Mouse (Mus musculus) thymus, adult 2 months (tissue): ENCODE results near the gene Hoxc13. TPM values are rescaled to one million over a fixed set of nuclear protein-coding genes. Genes with fewer than 3 reads are reported as not detected.
A peak's percentile ranks its signal among the peaks of the same experiment; 100 is the strongest.

Source experiments
- DNase-seq: peaks from one replicate; pipeline ENCODE4 v3.0.0; 2021
- H3K27ac ChIP-seq: fragments of 200-500 bp; 2 replicates; pipeline ENCODE4 v1.5.1; 2012; ENCODE audit warnings: low read length, control low read depth; ENCODE audit not compliant: control insufficient read depth, insufficient read depth
- H3K27me3 ChIP-seq: fragments of 200-500 bp; 2 replicates; pipeline ENCODE4 v1.6.1; 2012; ENCODE audit warnings: mild to moderate bottlenecking, low read length, moderate library complexity, mixed read lengths; ENCODE audit not compliant: control insufficient read depth, insufficient read depth
- H3K36me3 ChIP-seq: fragments of 200-500 bp; 2 replicates; pipeline ENCODE4 v1.6.1; 2012; ENCODE audit warnings: mild to moderate bottlenecking, low read length, moderate library complexity; ENCODE audit not compliant: control insufficient read depth, insufficient read depth
- H3K4me1 ChIP-seq: fragments of 200-500 bp; replicated peaks from 2 replicates; pipeline ENCODE4 v1.6.1; 2012; ENCODE audit warnings: low read length; ENCODE audit not compliant: control insufficient read depth, insufficient read depth
- H3K4me3 ChIP-seq: fragments of 200-500 bp; 2 replicates; pipeline ENCODE4 v1.5.1; 2012; ENCODE audit warnings: mild to moderate bottlenecking, low read length, control low read depth, moderate library complexity; ENCODE audit not compliant: control insufficient read depth, insufficient read depth
- CTCF ChIP-seq: fragments of 200-500 bp; IDR thresholded peaks from 2 replicates; pipeline ENCODE4 v1.5.1; 2012; ENCODE audit warnings: mild to moderate bottlenecking, control low read depth, low read length, moderate library complexity, borderline replicate concordance; ENCODE audit not compliant: control insufficient read depth, poor library complexity, insufficient read depth; ENCODE audit errors: extremely low read depth
- POLR2A ChIP-seq: fragments of 200-500 bp; IDR thresholded peaks from 2 replicates; pipeline ENCODE4 v1.6.1; 2012; ENCODE audit warnings: mild to moderate bottlenecking, low read length, control low read depth, moderate library complexity; ENCODE audit not compliant: control insufficient read depth, poor library complexity, insufficient read depth; ENCODE audit errors: extremely low read depth
- WGBS: fragments of 180-500 bp; shearing (Covaris S2); methylation state at CpG from one replicate; pipeline ENCODE4 v1.1.7; 2018; 5-methylcytosine and 5-hydroxymethylcytosine counted together
- polyA plus RNA-seq: library from polyadenylated mRNA; depleted of rRNA; stranded (reverse); fragments of >200 nt; gene quantifications from 2 replicates; pipeline ENCODE4 v1.2.3, GENCODE M21; 2012

Gene Hoxc13
- polyA plus RNA-seq, 1 experiment, result not detected

DNA sequence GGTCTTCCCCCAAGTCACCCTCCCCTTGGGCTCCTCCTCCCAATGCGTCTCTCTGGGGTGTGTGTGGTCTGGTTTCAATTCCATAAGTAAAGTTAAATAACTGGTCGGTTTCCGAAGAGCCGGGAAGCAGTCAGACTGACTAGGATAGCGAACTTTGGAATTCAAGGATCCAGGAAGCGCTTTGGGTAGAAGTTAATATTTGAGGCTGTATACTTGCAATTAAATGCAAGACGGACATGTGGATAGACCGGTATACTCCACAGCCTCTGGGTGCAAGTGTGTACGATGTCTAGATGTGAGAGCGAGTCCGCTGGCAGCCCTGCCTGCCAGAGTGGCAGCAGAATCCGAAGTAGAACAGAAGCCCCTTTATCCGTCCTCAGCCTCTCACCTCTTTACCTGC lies 41.6 kb downstream of the Hoxc13 start:
- H3K36me3 ChIP-seq, result no peaks in the 10 kb centered on the region
- WGBS, result 16% methylated on average over 13 of the region's 13 CpGs
- H3K27me3 ChIP-seq, result peaks cover 43% of the 10 kb centered on the region
- no peak overlapping the region for H3K27ac ChIP-seq
- DNase-seq, result no peak
- H3K4me3 ChIP-seq, result no peak overlapping the region
- no peaks in the 10 kb centered on the region for H3K4me1 ChIP-seq
- TF ChIP-seq POLR2A (no peak), CTCF (no peak)

DNA sequence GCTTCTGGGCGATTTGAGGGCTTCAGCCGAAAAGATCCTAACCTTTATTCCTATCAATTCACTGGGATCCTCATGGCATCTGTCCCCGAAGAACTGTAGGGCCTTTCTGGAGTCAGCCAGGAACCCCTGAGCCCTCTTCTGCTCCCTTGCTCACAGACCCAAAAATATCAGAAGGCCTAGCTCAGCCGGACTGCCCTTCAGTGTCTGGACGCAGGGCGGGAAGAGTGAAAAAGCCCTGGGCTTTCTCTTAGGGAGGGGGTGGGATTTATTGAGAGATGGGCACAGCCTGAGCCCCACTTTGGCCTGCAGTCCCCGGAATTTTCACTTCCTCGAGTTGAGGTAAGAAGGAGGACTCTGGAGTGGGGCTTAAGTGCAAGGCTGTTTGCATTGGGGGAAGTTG lies 42.4 kb downstream of the Hoxc13 start:
- Histone ChIP-seq H3K4me3 (no peak overlapping the region), H3K4me1 (no peaks in the 10 kb centered on the region), H3K27ac (no peak overlapping the region), H3K36me3 (no peaks in the 10 kb centered on the region), H3K27me3 (peaks cover 39% of the 10 kb centered on the region)
- WGBS, result 16% methylated on average over 8 of the region's 8 CpGs
- no peak for DNase-seq
- TF ChIP-seq POLR2A (no peak), CTCF (no peak)

DNA sequence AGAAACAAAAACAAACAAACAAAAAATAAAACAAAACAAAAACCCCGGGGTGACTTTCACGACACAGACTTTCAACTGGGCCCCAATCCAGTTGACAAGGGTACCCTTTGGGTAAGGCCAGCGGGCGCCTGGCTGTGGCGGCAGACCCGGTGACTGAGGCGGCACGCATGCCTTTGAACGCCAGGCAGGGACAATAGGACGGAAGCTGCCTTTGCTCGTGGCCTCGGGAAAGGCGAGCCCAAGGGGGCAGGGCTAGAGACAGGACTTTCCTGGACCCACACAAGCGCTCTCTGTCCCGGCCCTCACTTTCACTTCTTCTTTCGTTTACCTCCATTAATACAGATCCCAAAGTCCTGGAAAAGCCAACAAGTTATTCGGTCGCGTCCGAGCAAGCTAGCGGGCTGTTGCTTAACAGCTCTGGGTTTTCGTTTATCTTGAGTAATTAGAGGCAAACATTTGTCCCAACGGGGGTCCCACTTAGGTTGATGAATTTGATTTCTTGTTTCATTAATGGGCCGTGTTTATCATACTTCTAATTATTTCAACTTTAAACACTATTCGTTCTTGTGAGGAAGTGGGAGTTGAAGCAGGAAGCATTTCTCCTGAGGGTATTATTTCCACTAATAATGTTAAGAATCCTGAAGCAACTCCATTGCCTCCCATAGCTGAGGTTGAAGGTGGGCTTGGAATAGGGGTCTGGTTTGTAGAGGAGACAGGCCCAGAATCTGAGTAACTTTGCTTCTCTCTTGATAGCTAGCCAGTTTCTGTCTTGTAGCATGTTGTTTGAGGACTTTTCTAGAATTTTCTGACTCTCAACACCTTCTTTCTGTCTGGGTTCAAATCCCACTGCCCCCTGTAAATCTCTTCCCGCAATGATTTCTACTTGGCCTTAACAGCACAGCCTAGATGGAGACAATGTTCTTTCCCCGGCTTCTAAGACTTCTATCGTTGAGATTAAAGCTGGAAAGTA lies 43.1 kb downstream of the Hoxc13 start:
- H3K27me3 ChIP-seq, result peaks cover 42% of the 10 kb centered on the region
- WGBS, result 5% methylated on average over 28 of the region's 28 CpGs
- no peak overlapping the region for H3K27ac ChIP-seq
- no peak for TF ChIP-seq CTCF
- TF ChIP-seq POLR2A, result no peak
- no peak for DNase-seq
- no peaks in the 10 kb centered on the region for H3K36me3 ChIP-seq
- no peaks in the 10 kb centered on the region for H3K4me1 ChIP-seq
- no peak overlapping the region for H3K4me3 ChIP-seq

DNA sequence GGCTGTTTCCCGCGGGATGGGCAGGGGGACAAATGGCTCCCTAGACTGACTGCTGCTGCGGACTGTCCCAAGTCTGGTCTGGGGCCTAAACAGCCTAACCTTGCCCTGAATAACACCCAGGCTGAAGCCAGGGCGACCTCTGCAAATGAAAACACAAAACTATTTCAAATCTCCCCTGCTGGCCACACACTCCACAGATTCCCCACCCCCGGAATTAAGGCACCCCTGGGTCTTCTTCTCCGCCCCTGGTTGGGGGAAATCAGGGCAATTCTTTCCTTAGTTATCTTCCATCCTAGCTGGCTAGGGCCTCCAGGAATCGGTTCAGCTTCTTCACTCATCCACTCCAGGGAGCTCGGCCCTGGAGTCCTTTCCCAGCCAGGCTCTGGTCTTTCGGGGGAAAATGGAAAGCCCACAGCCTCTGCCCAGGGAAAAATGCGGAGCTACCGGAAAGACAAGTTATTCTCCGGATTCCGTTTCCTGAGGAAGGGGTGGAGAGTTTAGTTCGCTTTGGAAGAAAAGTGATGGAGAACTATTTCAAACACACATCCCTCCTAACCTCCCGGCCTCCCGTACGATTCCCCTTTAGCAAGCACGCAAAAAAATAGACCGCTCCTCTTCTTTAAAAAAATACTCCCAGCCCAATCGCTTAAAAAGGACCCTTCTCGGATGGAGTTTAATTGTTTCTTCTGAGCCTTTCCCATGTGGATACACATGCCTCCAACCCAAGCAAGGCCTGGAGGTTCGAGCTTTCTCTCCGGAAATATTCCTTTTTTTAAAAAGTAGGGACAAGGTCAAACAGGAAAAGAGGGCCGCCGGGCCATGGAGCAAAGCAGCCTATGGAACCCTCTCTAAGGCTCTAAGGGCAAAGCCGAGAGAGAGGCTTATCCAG lies 44.3 kb downstream of the Hoxc13 start:
- H3K4me3 ChIP-seq, result no peak overlapping the region
- no peak overlapping the region for H3K27ac ChIP-seq
- H3K4me1 ChIP-seq, result no peaks in the 10 kb centered on the region
- 15% methylated on average over 26 of the region's 26 CpGs for WGBS
- DNase-seq, result no peak
- no peaks in the 10 kb centered on the region for H3K36me3 ChIP-seq
- H3K27me3 ChIP-seq, result peaks cover 36% of the 10 kb centered on the region
- TF ChIP-seq POLR2A (no peak), CTCF (no peak)

DNA sequence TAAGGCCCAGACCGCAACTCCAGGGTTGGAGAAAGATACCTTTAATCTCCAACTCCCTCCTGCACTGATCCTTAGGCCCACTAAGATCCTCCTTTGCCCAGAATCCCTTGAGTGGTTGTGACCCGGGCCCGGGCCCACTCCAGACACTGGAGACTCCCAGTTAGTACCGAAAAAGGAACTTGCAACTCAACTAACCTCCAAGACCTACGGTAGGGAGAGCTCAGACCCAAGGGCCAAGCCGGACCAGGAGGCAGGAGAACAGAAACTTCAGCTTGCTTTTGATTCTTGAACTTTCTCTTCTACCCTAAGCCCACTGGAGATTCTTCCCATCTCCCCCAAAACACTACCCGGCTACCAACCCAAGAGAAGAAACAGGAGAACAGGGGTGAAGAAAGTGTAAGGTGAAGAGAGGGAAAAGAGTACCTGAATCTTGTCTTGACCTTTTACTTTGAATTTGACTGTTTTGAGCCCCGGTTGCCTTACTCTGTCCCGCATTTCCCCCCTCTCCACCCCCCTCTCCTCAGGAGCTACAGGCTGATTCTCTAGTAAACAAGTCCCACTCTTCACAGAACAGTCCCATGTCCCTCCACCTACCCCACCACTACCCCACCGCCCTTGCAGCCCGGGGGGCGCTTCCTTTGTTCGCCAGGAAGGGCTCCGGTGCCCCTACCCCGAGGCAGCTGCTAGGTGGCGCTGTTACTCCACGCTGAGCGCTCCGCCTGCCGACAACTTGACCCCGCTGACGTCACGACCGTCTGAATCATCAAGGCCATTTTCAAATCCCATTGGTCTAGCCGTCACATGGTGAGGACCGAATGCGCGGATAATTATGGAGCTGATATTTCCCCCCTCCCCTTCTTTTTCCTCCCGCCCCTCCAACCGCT lies 45.2 kb downstream of the Hoxc13 start:
- Histone ChIP-seq H3K4me3 (no peak overlapping the region), H3K27ac (no peak overlapping the region), H3K36me3 (no peaks in the 10 kb centered on the region), H3K27me3 (peaks cover 34% of the 10 kb centered on the region), H3K4me1 (no peaks in the 10 kb centered on the region)
- TF ChIP-seq POLR2A (no peak), CTCF (peak; percentile 54; the same call in 1 of the 2 replicates)
- 5% methylated on average over 30 of the region's 30 CpGs for WGBS
- peak; percentile 53 for DNase-seq

DNA sequence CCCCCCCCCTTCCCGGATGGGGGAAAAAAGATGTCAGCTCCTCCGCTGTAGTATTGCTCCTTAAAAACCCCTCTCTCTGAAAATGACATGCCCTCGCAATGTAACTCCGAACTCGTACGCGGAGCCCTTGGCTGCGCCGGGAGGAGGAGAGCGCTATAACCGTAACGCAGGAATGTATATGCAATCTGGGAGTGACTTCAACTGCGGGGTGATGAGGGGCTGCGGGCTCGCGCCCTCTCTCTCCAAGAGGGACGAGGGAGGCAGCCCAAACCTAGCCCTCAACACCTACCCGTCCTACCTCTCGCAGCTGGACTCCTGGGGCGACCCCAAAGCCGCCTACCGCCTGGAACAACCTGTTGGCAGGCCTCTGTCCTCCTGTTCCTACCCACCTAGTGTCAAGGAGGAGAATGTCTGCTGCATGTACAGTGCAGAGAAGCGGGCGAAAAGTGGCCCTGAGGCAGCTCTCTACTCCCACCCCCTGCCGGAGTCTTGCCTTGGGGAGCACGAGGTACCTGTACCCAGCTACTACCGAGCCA lies 45.9 kb downstream of the Hoxc13 start, which contains the start of gene Hoxc10:
Gene Hoxc10 (plus strand): TSS at position 21 of the 536 bp plus-strand sequence.
- no peak within 1 kb of the TSS for H3K27ac ChIP-seq
- no peak for TF ChIP-seq CTCF
- TF ChIP-seq POLR2A, result no peak
- H3K4me3 ChIP-seq, result no peak within 1 kb of the TSS
- H3K27me3 ChIP-seq, result peaks cover 32% of the 10 kb centered on the region
- no peaks in the 10 kb centered on the region for H3K4me1 ChIP-seq
- WGBS, result 9% methylated on average over 27 of the region's 27 CpGs
- no peaks in the 10 kb centered on the region for H3K36me3 ChIP-seq
- DNase-seq, result no peak
